Mouse (Mus musculus) stomach, postnatal 0 days (tissue): Measurements from ENCODE around the gene Acin1. TPM values are rescaled to one million over a fixed set of nuclear protein-coding genes. Genes with fewer than 3 reads are reported as not detected.
A peak's percentile ranks its signal among the peaks of the same experiment; 100 is the strongest.

ENCODE experiments used
- ATAC-seq: fragments of 200-750 bp; cut with Nextera tagmentation; 2 replicates; pipeline ENCODE4 v1.8.0; 2017; ENCODE audit not compliant: low FRiP score, low TSS enrichment
- DNase-seq: peaks from one replicate; pipeline ENCODE4 v3.0.0-alpha.2; 2016; ENCODE audit warnings: low spot score
- H3K27ac ChIP-seq: fragments of 300-500 bp; sonication (generic); replicated peaks from 2 replicates; pipeline ENCODE4 v1.5.1; 2014; ENCODE audit warnings: mild to moderate bottlenecking, control low read depth
- H3K27me3 ChIP-seq: fragments of 300-500 bp; sonication (generic); 2 replicates; pipeline ENCODE4 v1.6.1; 2014; ENCODE audit warnings: low read length; ENCODE audit not compliant: control insufficient read depth, insufficient read depth
- H3K36me3 ChIP-seq: fragments of 300-500 bp; sonication (generic); 2 replicates; pipeline ENCODE4 v1.6.1; 2014; ENCODE audit warnings: low read length, mixed read lengths; ENCODE audit not compliant: control insufficient read depth, insufficient read depth
- H3K4me1 ChIP-seq: fragments of 300-500 bp; sonication (generic); replicated peaks from 2 replicates; pipeline ENCODE4 v1.6.1; 2014; ENCODE audit warnings: antibody characterized with exemption; ENCODE audit not compliant: control insufficient read depth, insufficient read depth
- H3K4me2 ChIP-seq: fragments of 300-500 bp; sonication (generic); replicated peaks from 2 replicates; pipeline ENCODE4 v1.6.1; 2014; ENCODE audit warnings: low read depth, mild to moderate bottlenecking, control low read depth, moderate library complexity
- H3K4me3 ChIP-seq: fragments of 300-500 bp; sonication (generic); 2 replicates; pipeline ENCODE4 v1.5.1; 2014; ENCODE audit warnings: low read depth, low read length, control low read depth
- H3K9ac ChIP-seq: fragments of 300-500 bp; sonication (generic); 2 replicates; pipeline ENCODE4 v1.6.1; 2014; ENCODE audit warnings: mild to moderate bottlenecking, low read length, control low read depth, mixed read lengths
- H3K9me3 ChIP-seq: fragments of 300-500 bp; sonication (generic); 2 replicates; pipeline ENCODE4 v1.6.1; 2016; ENCODE audit warnings: low read length; ENCODE audit not compliant: control insufficient read depth
- CTCF ChIP-seq: IDR thresholded peaks from 2 replicates; pipeline ENCODE4 v1.5.1; 2016; ENCODE audit warnings: antibody characterized with exemption, low read depth, mild to moderate bottlenecking, moderate library complexity
- EP300 ChIP-seq: optimal IDR thresholded peaks from 2 replicates; pipeline ENCODE3; 2016; ENCODE audit warnings: antibody characterized with exemption
- WGBS: fragments of 180-500 bp; shearing (Covaris S2); extraction: QIAGEN DNeasy Blood & Tissue Kit; methylation state at CpG from one replicate; pipeline ENCODE4 v1.1.7; 2014; 5-methylcytosine and 5-hydroxymethylcytosine counted together
- polyA plus RNA-seq: library from polyadenylated mRNA; unstranded; fragments of >200 nt; fragmentation: Nextera tagmentation; extraction: Ambion mirVana; gene quantifications from 2 replicates; pipeline ENCODE4 v1.2.1, GENCODE M21; 2015

Gene Acin1
- polyA plus RNA-seq, 1 experiment from 2014 or later = 46.9 TPM

- Histone ChIP-seq H3K9me3 (no peaks in the 10 kb centered on the region), H3K9ac (peak overlapping the region; percentile 69), H3K27ac (no peak overlapping the region), H3K27me3 (no peaks in the 10 kb centered on the region), H3K4me3 (peak overlapping the region; percentile 48), H3K4me2 (peak overlapping the region; percentile 72), H3K4me1 (0 out of 2 replicates have a peak, but pooled peaks cover 4% of the 10 kb centered on the region), H3K36me3 (peaks cover 30% of the 10 kb centered on the region)
- DNase-seq = no peak
- TF ChIP-seq CTCF (no peak), EP300 (no peak)
- ATAC-seq = no peak
- WGBS = under 1% methylated on average over 7 of the region's 7 CpGs
Measured at GRCm38 (mm10) chr14:54652787-54653186, 33.9 kb downstream of the Acin1 start.

- TF ChIP-seq EP300 = no peak
- TF ChIP-seq CTCF = no peak
- no peak overlapping the region for H3K27ac ChIP-seq
- H3K27me3 ChIP-seq = no peaks in the 10 kb centered on the region
- no peak for DNase-seq
- H3K9me3 ChIP-seq = no peaks in the 10 kb centered on the region
- H3K36me3 ChIP-seq = peaks cover 24% of the 10 kb centered on the region
- no peak overlapping the region for H3K4me3 ChIP-seq
- ATAC-seq = no peak
- 0 out of 2 replicates have a peak, but pooled peaks cover 4% of the 10 kb centered on the region for H3K4me1 ChIP-seq
- WGBS = 79% methylated on average over 4 of the region's 4 CpGs
- no peak overlapping the region for H3K4me2 ChIP-seq
- H3K9ac ChIP-seq = no peak overlapping the region
Measured at GRCm38 (mm10) chr14:54651556-54651955, 35.2 kb downstream of the Acin1 start.

- peak; percentile 72 for ATAC-seq
- no peak overlapping the region for H3K9ac ChIP-seq
- H3K27me3 ChIP-seq = no peaks in the 10 kb centered on the region
- TF ChIP-seq EP300 = no peak
- peak; percentile 98 for TF ChIP-seq CTCF
- WGBS = 53% methylated on average over 23 of the region's 23 CpGs
- no peak overlapping the region for H3K4me3 ChIP-seq
- 0 out of 2 replicates have a peak, but pooled peaks cover 4% of the 10 kb centered on the region for H3K4me1 ChIP-seq
- H3K36me3 ChIP-seq = peaks cover 28% of the 10 kb centered on the region
- H3K27ac ChIP-seq = no peak overlapping the region
- peak; percentile 87 for DNase-seq
- H3K4me2 ChIP-seq = no peak overlapping the region
- no peaks in the 10 kb centered on the region for H3K9me3 ChIP-seq
Measured at GRCm38 (mm10) chr14:54650621-54651454, 35.9 kb downstream of the Acin1 start.

- Histone ChIP-seq H3K36me3 (peaks cover 50% of the 10 kb centered on the region), H3K4me1 (0 out of 2 replicates have a peak, but pooled peaks cover 2% of the 10 kb centered on the region), H3K4me2 (no peak overlapping the region), H3K27ac (no peak overlapping the region), H3K4me3 (no peak overlapping the region), H3K9ac (no peak overlapping the region), H3K27me3 (no peaks in the 10 kb centered on the region), H3K9me3 (no peaks in the 10 kb centered on the region)
- TF ChIP-seq EP300 (no peak), CTCF (no peak)
- 86% methylated on average over 4 of the region's 4 CpGs for WGBS
- ATAC-seq = no peak
- DNase-seq = no peak
Measured at GRCm38 (mm10) chr14:54647900-54648299, 38.8 kb downstream of the Acin1 start.

GRCm38 (mm10) chr14:54646898-54647636, 39.7 kb downstream of the Acin1 start:
- Histone ChIP-seq H3K9me3 (no peaks in the 10 kb centered on the region), H3K9ac (no peak overlapping the region), H3K27ac (no peak overlapping the region), H3K36me3 (peaks cover 51% of the 10 kb centered on the region), H3K4me1 (no peaks in the 10 kb centered on the region), H3K4me2 (no peak overlapping the region), H3K4me3 (no peak overlapping the region), H3K27me3 (no peaks in the 10 kb centered on the region)
- 91% methylated on average over 8 of the region's 8 CpGs for WGBS
- ATAC-seq (no peak), DNase-seq (no peak)
- TF ChIP-seq EP300 = no peak
- TF ChIP-seq CTCF = peak; percentile 67
